Mouse (Mus musculus): ENCODE data around the gene Traf3ip1. TPM values are rescaled to one million over a fixed set of nuclear protein-coding genes. Genes with fewer than 3 reads are reported as not detected.
A peak's percentile ranks its signal among the peaks of the same experiment; 100 is the strongest.

Traf3ip1 gene
- total and polyA plus RNA-seq, 3 experiments = 5.0 to 7.5 (median 5.9) TPM

DNA sequence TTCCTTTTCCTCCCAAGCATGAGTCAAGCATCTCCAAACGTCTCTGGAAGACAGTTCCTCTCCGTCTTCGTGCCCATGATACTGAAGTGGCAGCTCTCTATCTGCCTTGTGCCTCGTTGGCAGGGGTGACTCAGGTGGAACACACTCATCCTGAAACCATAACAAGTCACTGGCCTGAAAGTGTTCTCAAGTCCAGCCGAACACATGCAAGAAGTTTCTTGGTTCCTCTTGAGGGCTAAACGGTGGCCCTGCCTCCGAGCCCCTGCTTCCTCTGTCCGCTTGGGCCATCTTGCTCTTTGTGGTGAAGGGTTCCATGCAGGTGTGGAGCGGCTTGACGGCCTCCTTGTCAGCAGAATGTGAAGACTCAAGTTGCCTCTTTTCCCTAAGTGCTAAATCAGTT is 78.0 kb downstream of the Traf3ip1 start (continued):
- TF ChIP-seq CTCF (conservative IDR thresholded peaks at IDR 0.05 in 1 of 2, IDR thresholded peaks at IDR 0.05 in 1 of 2; ENCODE audit: low read depth in 2 of 2, low read length in 2 of 2) (no peak), EP300 (IDR thresholded peaks at IDR 0.05; ENCODE audit: low read length) (peak; percentile 92)

GRCm38 (mm10) chr1:91574208-91574607 is 79.8 kb downstream of the Traf3ip1 start:
- no peak overlapping the region for H3K9ac ChIP-seq (ENCODE audit: insufficient read depth, low read depth)
- H3K79me2 ChIP-seq (replicated peaks; ENCODE audit: control insufficient read depth, extremely low read depth, insufficient read depth, poor library complexity, severe bottlenecking) = no peaks in the 10 kb centered on the region
- no peaks in the 10 kb centered on the region for H3K9me3 ChIP-seq (replicated peaks; ENCODE audit: low read length)
- no peak overlapping the region for H3K27ac ChIP-seq (ENCODE audit: insufficient read depth, low read depth)
- peaks cover 11 to 13% of the 10 kb centered on the region in 2 experiments for H3K4me1 ChIP-seq (ENCODE audit: control insufficient read depth in 1 of 2, insufficient read depth in 2 of 2)
- peak; percentile 30 for DNase-seq (ENCODE audit: extremely low read depth)
- H3K4me2 ChIP-seq (ENCODE audit: insufficient read depth, low read depth, poor library complexity, severe bottlenecking) = no peak overlapping the region
- no peak overlapping the region for H3K4me3 ChIP-seq (replicated peaks in 1 of 3; ENCODE audit: low read depth in 2 of 3, low read length in 2 of 3, poor library complexity in 1 of 3)
- no peaks in the 10 kb centered on the region for H3K36me3 ChIP-seq (replicated peaks in 1 of 2; ENCODE audit: control insufficient read depth in 1 of 2, insufficient read depth in 1 of 2, low read length in 1 of 2)
- dilution Hi-C loops (cut with MboI; ENCODE audit: extremely low pct_ligation_motif_present, extremely low pct_unique_long_range_greater_than_20kb, low sequenced_read_pairs) (no loop called here), in situ Hi-C loops (cut with MboI; ENCODE audit: low pct_ligation_motif_present, low pct_unique_long_range_greater_than_20kb, low sequenced_read_pairs) (loop anchor here (10.0 kb wide), 1 partner anchor 301 kb away; no protein-coding TSS in a partner anchor)
- H3K27me3 ChIP-seq (replicated peaks) = peaks cover 28% of the 10 kb centered on the region
- peak; percentile 49; the same call in 1 of the 2 replicates for TF ChIP-seq MYC (IDR thresholded peaks at IDR 0.05; ENCODE audit: low read depth, low read length)
- TF ChIP-seq MEF2A (IDR thresholded peaks at IDR 0.05; ENCODE audit: borderline replicate concordance, low read depth, low read length) = no peak
- no peak for TF ChIP-seq SIN3A (IDR thresholded peaks at IDR 0.05; ENCODE audit: low read length)
- no peak for TF ChIP-seq CHD1 (IDR thresholded peaks at IDR 0.05; ENCODE audit: low read depth, low read length)
- TF ChIP-seq GABPA (IDR thresholded peaks at IDR 0.05; ENCODE audit: insufficient replicate concordance, low read depth, low read length) = no peak
- TF ChIP-seq ZKSCAN1 (IDR thresholded peaks at IDR 0.05; ENCODE audit: borderline replicate concordance, low read depth, low read length) = no peak
- no peak for TF ChIP-seq UBTF (IDR thresholded peaks at IDR 0.05; ENCODE audit: low read depth, low read length)
- TF ChIP-seq SMC3 (IDR thresholded peaks at IDR 0.05; ENCODE audit: low read depth, low read length) = peak; percentile 45
- TF ChIP-seq CHD2 (IDR thresholded peaks at IDR 0.05; ENCODE audit: low read length) = no peak
- no peak for TF ChIP-seq ETS1 (conservative IDR thresholded peaks at IDR 0.05; ENCODE audit: low read depth, low read length)
- no peak for TF ChIP-seq MAFK (IDR thresholded peaks at IDR 0.05; ENCODE audit: insufficient replicate concordance, low read length)
- no peak for TF ChIP-seq ZMIZ1 (IDR thresholded peaks at IDR 0.05; ENCODE audit: low read depth, low read length)
- TF ChIP-seq USF2 (conservative IDR thresholded peaks at IDR 0.05; ENCODE audit: low read depth, low read length) = no peak
- TF ChIP-seq HCFC1 (IDR thresholded peaks at IDR 0.05; ENCODE audit: low read depth, low read length) = no peak
- TF ChIP-seq TBP (conservative IDR thresholded peaks at IDR 0.05; ENCODE audit: low read depth, low read length) = no peak
- peak; percentile 70 for TF ChIP-seq RAD21 (IDR thresholded peaks at IDR 0.05; ENCODE audit: low read depth, low read length)
- TF ChIP-seq NELFE (IDR thresholded peaks at IDR 0.05; ENCODE audit: low read depth, low read length) = no peak
- TF ChIP-seq E2F4 (IDR thresholded peaks at IDR 0.05; ENCODE audit: insufficient replicate concordance, low read depth, low read length) = no peak
- TF ChIP-seq CTCF (conservative IDR thresholded peaks at IDR 0.05 in 1 of 2, IDR thresholded peaks at IDR 0.05 in 1 of 2; ENCODE audit: low read depth in 2 of 2, low read length in 2 of 2) = peak in 1 of 2 experiments; percentile 68; a peak in 3 of 4 replicates
- TF ChIP-seq JUND (conservative IDR thresholded peaks at IDR 0.05; ENCODE audit: low read depth, low read length) = no peak
- no peak for TF ChIP-seq MAX (IDR thresholded peaks at IDR 0.05; ENCODE audit: low read length)

Measured in CH12.LX (cell line).